Mouse (Mus musculus) liver, adult 2 months (tissue): ENCODE measurements around the gene Zp3. TPM values are rescaled to one million over a fixed set of nuclear protein-coding genes. Genes with fewer than 3 reads are reported as not detected.

Experiments
- DNase-seq: peaks from one replicate; pipeline ENCODE4 v3.0.0-alpha.2; 2011; ENCODE audit warnings: low read depth, low spot score; ENCODE audit errors: extremely low read depth
- H3K27ac ChIP-seq: fragments of 200-500 bp; replicated peaks from 2 replicates; pipeline ENCODE4 v1.5.1; 2012; ENCODE audit warnings: low read depth, mild to moderate bottlenecking, control low read depth, inconsistent platforms, low read length; ENCODE audit not compliant: insufficient read depth
- H3K27me3 ChIP-seq: fragments of 200-500 bp; 2 replicates; pipeline ENCODE4 v1.6.1; 2012; ENCODE audit warnings: mild to moderate bottlenecking, moderate library complexity, low read length, inconsistent platforms; ENCODE audit not compliant: control insufficient read depth, insufficient read depth
- H3K36me3 ChIP-seq: fragments of 200-500 bp; 2 replicates; pipeline ENCODE4 v1.6.1; 2012; ENCODE audit warnings: low read length, inconsistent platforms; ENCODE audit not compliant: control insufficient read depth, insufficient read depth
- H3K4me1 ChIP-seq: fragments of 200-500 bp; 2 replicates; pipeline ENCODE4 v1.6.1; 2011; ENCODE audit warnings: low read length; ENCODE audit not compliant: control insufficient read depth, insufficient read depth
- H3K4me3 ChIP-seq: fragments of 200-500 bp; 2 replicates; pipeline ENCODE4 v1.5.1; 2011; ENCODE audit warnings: low read depth, mild to moderate bottlenecking, control low read depth, low read length, moderate library complexity; ENCODE audit not compliant: insufficient read depth
- H3K79me2 ChIP-seq: fragments of 200-500 bp; 2 replicates; pipeline ENCODE4 v1.6.1; 2012; ENCODE audit warnings: inconsistent platforms, mild to moderate bottlenecking, low read length, moderate library complexity; ENCODE audit not compliant: control insufficient read depth, insufficient read depth
- H3K9ac ChIP-seq: fragments of 200-500 bp; 2 replicates; pipeline ENCODE4 v1.6.1; 2012; ENCODE audit warnings: low read depth, mild to moderate bottlenecking, control low read depth, inconsistent platforms, low read length
- CTCF ChIP-seq: fragments of 200-500 bp; IDR thresholded peaks from 2 replicates; pipeline ENCODE4 v1.5.1; 2011; ENCODE audit warnings: low read depth, low read length, control low read depth
- POLR2A ChIP-seq: fragments of 200-500 bp; IDR thresholded peaks from 2 replicates; pipeline ENCODE4 v1.6.1; 2011; ENCODE audit warnings: low read length, control low read depth; ENCODE audit not compliant: insufficient read depth; ENCODE audit errors: extremely low read depth
- WGBS: fragments of 180-500 bp; shearing (Covaris S2); methylation state at CpG from one replicate; pipeline ENCODE4 v1.1.7; 2018; 5-methylcytosine and 5-hydroxymethylcytosine counted together
- polyA plus RNA-seq: library from polyadenylated mRNA; depleted of rRNA; stranded (reverse); fragments of >200 nt; gene quantifications from 2 replicates; pipeline ENCODE4 v1.2.3, GENCODE M21; 2012
- total RNA-seq: library from RNA; depleted of rRNA; stranded (reverse); fragments of >200 nt; gene quantifications from 2 replicates; pipeline ENCODE4 v1.2.3, GENCODE M21; 2014

The Zp3 gene
- total and polyA plus RNA-seq, 2 experiments = not detected

GRCm38 (mm10) chr5:135996162-135996561 is 16.3 kb downstream of the Zp3 start:
- no peak overlapping the region for H3K4me3 ChIP-seq
- WGBS = 40% methylated on average over 8 of the region's 8 CpGs
- H3K27me3 ChIP-seq = no peaks in the 10 kb centered on the region
- peak; percentile 54 for DNase-seq
- 0 out of 2 replicates have a peak, but pooled peaks cover 3% of the 10 kb centered on the region for H3K36me3 ChIP-seq
- H3K9ac ChIP-seq = no peak overlapping the region
- TF ChIP-seq CTCF (no peak), POLR2A (no peak)
- peaks cover 7% of the 10 kb centered on the region for H3K4me1 ChIP-seq
- no peak overlapping the region for H3K27ac ChIP-seq
- no peaks in the 10 kb centered on the region for H3K79me2 ChIP-seq

DNA sequence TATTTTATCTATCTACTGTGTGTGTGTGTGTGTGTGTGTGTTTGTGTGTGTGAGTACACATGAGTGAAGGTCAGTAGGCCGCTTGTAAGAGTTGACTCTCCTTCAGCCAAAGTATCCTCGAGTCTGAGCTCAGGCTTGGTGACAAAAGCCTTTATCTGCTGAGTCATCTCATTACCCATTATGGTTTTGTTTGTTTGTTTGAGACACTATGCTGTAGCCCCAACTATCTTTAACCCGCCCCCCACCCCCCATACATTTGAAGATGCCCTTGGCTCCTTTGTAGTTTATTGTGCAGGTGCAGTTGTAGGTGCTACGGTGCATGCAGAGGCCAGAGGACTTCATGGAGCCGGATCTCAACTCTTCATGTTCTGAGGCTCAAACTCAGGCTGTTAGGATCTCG is 21.3 kb downstream of the Zp3 start:
- H3K4me1 ChIP-seq = peaks cover 2% of the 10 kb centered on the region
- H3K79me2 ChIP-seq = no peaks in the 10 kb centered on the region; the same call in 1 of the 2 replicates
- H3K4me3 ChIP-seq = no peak overlapping the region
- TF ChIP-seq CTCF = no peak
- no peak for TF ChIP-seq POLR2A
- 0 out of 2 replicates have a peak, but pooled peaks cover 3% of the 10 kb centered on the region for H3K36me3 ChIP-seq
- 75% methylated on average over 6 of the region's 6 CpGs for WGBS
- H3K27ac ChIP-seq = no peak overlapping the region
- DNase-seq = no peak
- no peaks in the 10 kb centered on the region for H3K27me3 ChIP-seq
- no peak overlapping the region for H3K9ac ChIP-seq

GRCm38 (mm10) chr5:136002325-136002724 is 22.4 kb downstream of the Zp3 start:
- Histone ChIP-seq H3K27ac (peak overlapping the region; percentile 16; the same call in 1 of the 2 replicates), H3K27me3 (no peaks in the 10 kb centered on the region), H3K36me3 (0 out of 2 replicates have a peak, but pooled peaks cover 3% of the 10 kb centered on the region), H3K9ac (no peak overlapping the region), H3K4me1 (peaks cover 2% of the 10 kb centered on the region), H3K4me3 (no peak overlapping the region), H3K79me2 (no peaks in the 10 kb centered on the region; the same call in 1 of the 2 replicates)
- WGBS = 39% methylated on average over 2 of the region's 2 CpGs
- DNase-seq = peak; percentile 29
- no peak for TF ChIP-seq POLR2A
- no peak for TF ChIP-seq CTCF

DNA sequence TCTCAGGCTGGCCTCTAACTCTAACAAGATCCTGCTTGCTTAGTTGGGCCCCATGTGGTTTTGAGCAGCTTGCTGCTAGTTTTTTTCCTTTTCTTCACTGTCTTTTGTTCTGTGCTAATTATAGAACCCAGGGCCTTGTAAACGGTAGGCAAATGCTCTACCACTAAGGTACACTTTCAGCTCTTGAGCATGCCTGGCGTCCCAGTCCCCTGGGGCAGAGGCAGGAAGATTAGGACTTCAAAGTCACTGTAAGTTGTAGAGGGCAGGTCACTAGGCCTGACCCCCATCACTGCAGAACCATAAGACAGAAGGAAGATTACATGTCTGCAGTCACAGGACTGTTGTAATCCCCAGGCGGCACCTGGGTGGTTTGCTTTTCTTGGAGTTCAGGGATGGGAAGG is 22.9 kb downstream of the Zp3 start:
- WGBS = 71% methylated on average over 3 of the region's 3 CpGs
- Histone ChIP-seq H3K27me3 (no peaks in the 10 kb centered on the region), H3K79me2 (no peaks in the 10 kb centered on the region; the same call in 1 of the 2 replicates), H3K4me3 (no peak overlapping the region), H3K4me1 (peaks cover 2% of the 10 kb centered on the region), H3K9ac (no peak overlapping the region), H3K36me3 (0 out of 2 replicates have a peak, but pooled peaks cover 3% of the 10 kb centered on the region), H3K27ac (0 out of 2 replicates have a peak overlapping the region, but pooled peaks have one; percentile 33)
- no peak for DNase-seq
- TF ChIP-seq CTCF (no peak), POLR2A (no peak)

DNA sequence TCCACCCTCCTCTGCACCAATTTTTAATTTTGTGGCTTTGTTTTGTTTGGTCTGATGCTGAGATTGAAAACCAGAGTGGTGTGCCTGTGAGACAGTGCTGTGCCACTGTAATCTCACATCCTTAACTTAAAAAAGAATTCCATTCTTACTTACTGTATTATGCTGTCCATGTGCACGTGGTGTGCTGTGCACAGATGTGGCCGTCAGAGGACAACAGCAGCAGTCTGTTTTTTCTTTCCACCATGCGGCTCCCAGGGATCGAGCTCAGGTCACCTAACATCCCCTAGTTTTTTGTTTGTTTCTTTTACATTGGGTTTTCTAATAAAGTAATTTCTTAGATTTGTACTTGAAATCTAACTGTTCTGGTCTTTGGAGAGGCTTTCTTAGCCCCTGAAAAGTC is 24.6 kb downstream of the Zp3 start:
- H3K27me3 ChIP-seq = no peaks in the 10 kb centered on the region
- no peak overlapping the region for H3K9ac ChIP-seq
- peaks cover 2% of the 10 kb centered on the region for H3K4me1 ChIP-seq
- H3K36me3 ChIP-seq = no peaks in the 10 kb centered on the region
- WGBS = 90% methylated on average over 4 of the region's 4 CpGs
- H3K79me2 ChIP-seq = no peaks in the 10 kb centered on the region; the same call in 1 of the 2 replicates
- no peak overlapping the region for H3K4me3 ChIP-seq
- no peak for TF ChIP-seq CTCF
- TF ChIP-seq POLR2A = no peak
- no peak overlapping the region for H3K27ac ChIP-seq
- DNase-seq = no peak

- no peak overlapping the region for H3K27ac ChIP-seq
- no peak for DNase-seq
- H3K27me3 ChIP-seq = no peaks in the 10 kb centered on the region
- no peak overlapping the region for H3K9ac ChIP-seq
- H3K36me3 ChIP-seq = peaks cover 5% of the 10 kb centered on the region; the same call in 1 of the 2 replicates
- no peak overlapping the region for H3K4me3 ChIP-seq
- no peaks in the 10 kb centered on the region; the same call in 1 of the 2 replicates for H3K79me2 ChIP-seq
- no peak for TF ChIP-seq CTCF
- no peak for TF ChIP-seq POLR2A
- WGBS = 74% methylated on average over 7 of the region's 7 CpGs
- H3K4me1 ChIP-seq = peaks cover 1% of the 10 kb centered on the region; the same call in 1 of the 2 replicates
Measured at GRCm38 (mm10) chr5:136007745-136008144, 27.8 kb downstream of the Zp3 start.
